Mouse (Mus musculus): ENCODE data around the gene Insm2. TPM values are rescaled to one million over a fixed set of nuclear protein-coding genes. Genes with fewer than 3 reads are reported as not detected.

The Insm2 gene
- polyA plus RNA-seq, 1 experiment from 2014 or later: 0.69 TPM

DNA sequence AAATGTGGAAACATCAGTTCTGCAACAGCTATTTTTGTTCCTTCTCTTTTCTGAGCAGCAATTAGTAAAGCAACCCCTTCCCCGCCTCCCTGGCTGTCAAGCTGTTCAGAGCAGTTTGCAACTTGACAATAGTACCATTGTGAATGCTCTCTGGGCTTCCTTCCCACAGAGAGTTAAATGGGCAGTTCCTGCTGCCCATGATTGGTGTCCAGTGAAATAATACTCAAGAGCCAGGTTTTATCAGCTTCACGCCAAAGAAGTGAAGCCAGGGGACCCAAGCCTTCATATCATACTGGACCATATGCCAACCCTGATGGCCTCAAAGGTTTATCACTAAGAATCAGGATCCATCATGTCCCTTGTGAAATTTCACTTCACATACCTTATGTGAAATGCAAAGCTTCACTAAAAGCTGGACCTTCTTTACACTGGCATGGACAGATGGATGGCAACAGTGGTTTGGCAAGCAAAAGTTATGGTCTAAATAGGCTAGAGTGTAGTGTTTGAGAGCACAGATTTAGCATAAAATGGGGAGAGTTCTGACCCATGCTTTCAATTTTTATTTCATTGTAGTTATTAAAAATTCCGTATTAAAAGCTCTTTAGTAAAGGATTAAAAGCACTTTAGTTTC, 23.5 kb downstream of the Insm2 start:
- no peak overlapping the region for H3K4me2 ChIP-seq (ENCODE audit: low read depth)
- H3K9me3 ChIP-seq (ENCODE audit: control insufficient read depth, low read length): no peaks in the 10 kb centered on the region
- no peak overlapping the region for H3K4me3 ChIP-seq (ENCODE audit: low read depth, low read length)
- peak; percentile 44 for DNase-seq (ENCODE audit: low spot score)
- no peak overlapping the region for H3K9ac ChIP-seq (ENCODE audit: low read length)
- H3K27ac ChIP-seq (ENCODE audit: low read depth, low read length): no peak overlapping the region
- H3K4me1 ChIP-seq (ENCODE audit: control insufficient read depth, insufficient read depth, low read length): peaks cover 6% of the 10 kb centered on the region; the same call in 1 of the 2 replicates
- H3K27me3 ChIP-seq (ENCODE audit: control insufficient read depth, insufficient read depth, low read length): no peaks in the 10 kb centered on the region
- WGBS: 41% methylated on average over 3 of the region's 3 CpGs
- no peaks in the 10 kb centered on the region for H3K36me3 ChIP-seq (ENCODE audit: control insufficient read depth, insufficient read depth, low read length)
- ATAC-seq (ENCODE audit: insufficient read depth, low FRiP score, low TSS enrichment): no peak

DNA sequence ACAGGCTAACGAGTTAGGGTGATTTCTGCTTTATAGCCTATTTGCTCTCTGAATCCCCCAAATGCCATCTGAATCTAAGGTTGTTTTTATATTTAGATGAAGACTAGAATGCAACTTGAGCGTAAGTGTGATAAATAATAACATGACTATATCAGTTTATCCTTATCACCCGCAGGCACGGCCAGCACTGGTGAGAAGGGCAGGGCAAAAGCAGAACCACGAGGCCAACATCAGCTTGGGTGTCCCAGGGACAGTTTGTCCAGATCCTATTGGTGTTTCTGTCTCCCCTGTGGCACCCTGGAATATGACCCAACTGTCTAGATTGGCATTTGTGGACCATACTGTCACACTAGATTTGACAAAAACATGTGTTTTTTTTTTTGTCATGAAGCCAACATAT, 24.0 kb downstream of the Insm2 start:
- no peak for ATAC-seq (ENCODE audit: insufficient read depth, low FRiP score, low TSS enrichment)
- 84% methylated on average over 5 of the region's 5 CpGs for WGBS
- no peak overlapping the region for H3K9ac ChIP-seq (ENCODE audit: low read length)
- H3K36me3 ChIP-seq (ENCODE audit: control insufficient read depth, insufficient read depth, low read length): no peaks in the 10 kb centered on the region
- H3K9me3 ChIP-seq (ENCODE audit: control insufficient read depth, low read length): no peaks in the 10 kb centered on the region
- H3K4me1 ChIP-seq (ENCODE audit: control insufficient read depth, insufficient read depth, low read length): peaks cover 6% of the 10 kb centered on the region; the same call in 1 of the 2 replicates
- H3K4me3 ChIP-seq (ENCODE audit: low read depth, low read length): no peak overlapping the region
- no peak for DNase-seq (ENCODE audit: low spot score)
- no peak overlapping the region for H3K27ac ChIP-seq (ENCODE audit: low read depth, low read length)
- H3K27me3 ChIP-seq (ENCODE audit: control insufficient read depth, insufficient read depth, low read length): no peaks in the 10 kb centered on the region
- H3K4me2 ChIP-seq (ENCODE audit: low read depth): no peak overlapping the region

DNA sequence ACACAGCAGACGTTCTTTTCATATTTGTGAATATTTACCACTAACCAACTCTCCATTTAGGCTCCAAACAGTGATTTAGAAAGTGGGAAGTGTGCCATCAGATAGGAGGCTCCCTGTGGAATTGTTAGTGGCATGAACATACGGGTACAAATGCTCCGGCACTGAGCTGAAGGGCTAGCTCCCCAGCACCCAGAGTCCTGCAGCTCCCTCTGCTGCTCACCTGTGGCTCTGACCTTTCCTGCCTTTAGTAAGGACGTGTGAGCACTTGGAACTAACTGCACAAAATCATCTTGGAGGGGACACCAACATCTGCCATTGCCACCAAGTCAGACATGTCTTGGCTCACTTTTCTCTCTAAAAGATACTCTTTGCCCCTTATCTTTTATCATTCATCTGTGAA, 27.5 kb downstream of the Insm2 start:
- no peak overlapping the region for H3K9ac ChIP-seq (ENCODE audit: low read length)
- 43% methylated on average over 4 of the region's 4 CpGs for WGBS
- H3K27ac ChIP-seq (ENCODE audit: low read depth, low read length): no peak overlapping the region
- H3K4me1 ChIP-seq (ENCODE audit: control insufficient read depth, insufficient read depth, low read length): peaks cover 6% of the 10 kb centered on the region; the same call in 1 of the 2 replicates
- DNase-seq (ENCODE audit: low spot score) (peak; percentile 19), ATAC-seq (ENCODE audit: insufficient read depth, low FRiP score, low TSS enrichment) (no peak)
- no peaks in the 10 kb centered on the region for H3K9me3 ChIP-seq (ENCODE audit: control insufficient read depth, low read length)
- H3K27me3 ChIP-seq (ENCODE audit: control insufficient read depth, insufficient read depth, low read length): no peaks in the 10 kb centered on the region
- no peak overlapping the region for H3K4me3 ChIP-seq (ENCODE audit: low read depth, low read length)
- H3K36me3 ChIP-seq (ENCODE audit: control insufficient read depth, insufficient read depth, low read length): no peaks in the 10 kb centered on the region
- H3K4me2 ChIP-seq (ENCODE audit: low read depth): no peak overlapping the region

DNA sequence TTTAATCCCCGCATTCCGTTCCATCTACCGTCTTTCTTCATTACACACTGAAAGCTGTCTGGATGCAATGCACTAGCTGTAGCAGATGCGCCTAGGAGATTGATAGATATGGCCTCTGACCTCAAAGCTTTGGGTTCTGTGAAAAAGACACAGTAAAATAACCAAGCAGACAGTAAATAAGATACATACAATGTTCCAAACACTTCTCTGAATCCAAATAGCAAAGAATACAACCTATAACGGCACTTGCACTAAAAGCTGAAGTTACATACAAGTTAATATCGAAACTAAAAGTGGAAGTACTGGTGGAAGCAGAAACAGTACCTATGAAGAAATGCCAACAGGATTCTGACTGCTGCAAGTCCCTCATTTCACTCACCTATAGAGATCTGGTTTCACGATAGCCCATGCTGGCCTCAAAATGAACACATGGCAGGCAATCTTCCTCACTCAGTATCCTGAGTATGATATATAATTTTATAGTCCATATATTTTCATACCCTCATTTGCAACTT, 48.8 kb downstream of the Insm2 start:
- no peak overlapping the region for H3K9ac ChIP-seq (ENCODE audit: low read length)
- H3K4me1 ChIP-seq (ENCODE audit: control insufficient read depth, insufficient read depth, low read length): no peaks in the 10 kb centered on the region
- H3K4me3 ChIP-seq (ENCODE audit: low read depth, low read length): no peak overlapping the region
- no peak for DNase-seq (ENCODE audit: low spot score)
- no peak overlapping the region for H3K4me2 ChIP-seq (ENCODE audit: low read depth)
- H3K9me3 ChIP-seq (ENCODE audit: control insufficient read depth, low read length): no peaks in the 10 kb centered on the region
- H3K36me3 ChIP-seq (ENCODE audit: control insufficient read depth, insufficient read depth, low read length): no peaks in the 10 kb centered on the region
- ATAC-seq (ENCODE audit: insufficient read depth, low FRiP score, low TSS enrichment): no peak
- no peaks in the 10 kb centered on the region for H3K27me3 ChIP-seq (ENCODE audit: control insufficient read depth, insufficient read depth, low read length)
- no peak overlapping the region for H3K27ac ChIP-seq (ENCODE audit: low read depth, low read length)
- 90% methylated on average over 7 of the region's 7 CpGs for WGBS

Other genes with a start within 250 kb of the Insm2 start
- 468 and 483 TPM in 2 replicates for gene Psma6, start 215.2 kb upstream of the Insm2 start, polyA plus RNA-seq (2014; fragmentation: Nextera tagmentation; extraction: Ambion mirVana)
- 44.7 and 46.9 TPM in 2 replicates for gene Nfkbia, start 106.8 kb upstream of the Insm2 start, polyA plus RNA-seq (2014; fragmentation: Nextera tagmentation; extraction: Ambion mirVana)
- 0.19 and 0.20 TPM in 2 replicates for gene Aldoart2, start 34.2 kb upstream of the Insm2 start, polyA plus RNA-seq (2014; fragmentation: Nextera tagmentation; extraction: Ambion mirVana)
- 19.2 and 22.1 TPM in 2 replicates for gene Ralgapa1, start 221.7 kb downstream of the Insm2 start, polyA plus RNA-seq (2014; fragmentation: Nextera tagmentation; extraction: Ambion mirVana)
- 36.1 and 40.9 TPM in 2 replicates for gene Brms1l, start 236.9 kb downstream of the Insm2 start, polyA plus RNA-seq (2014; fragmentation: Nextera tagmentation; extraction: Ambion mirVana)

Data from neural tube, embryonic 11.5 days (tissue).